ENCODE assay signal across 20 mouse cellular contexts in genomic region chr1:43251356-43251755, GRCm38 (mm10). TPM values are rescaled to one million over a fixed set of nuclear protein-coding genes. Genes with fewer than 3 reads are reported as not detected.
A peak's percentile ranks its signal among the peaks of the same experiment; 100 is the strongest.
DNase-seq lines count a peak whose midpoint lies in the region; ATAC-seq and TF ChIP-seq lines count a peak whose summit lies in the region.
"Had no signal": no experiment of that assay in that cellular context is flagged by ENCODE, and none has a peak within 500 bp of the region (broad histone marks: within the 10 kb centered on the region; RNA-seq: fewer than 3 reads in every experiment).

No protein-coding gene starts in this region.

- no peaks in the 10 kb centered on the region for H3K79me2 ChIP-seq in heart, adult 2 months (replicated peaks; ENCODE audit: control insufficient read depth, insufficient read depth, low read length)

- WGBS in heart, adult 2 months: 71% methylated on average over 7 of the region's 7 CpGs
- 69% methylated on average over 7 of the region's 7 CpGs for WGBS in kidney, embryonic 15.5 days

- TF ChIP-seq CTCF in heart, adult 2 months (IDR thresholded peaks at IDR 0.05): no peak

- no peak overlapping the region for H3K4me3 ChIP-seq in heart, adult 2 months
- no peak overlapping the region for H3K4me3 ChIP-seq in kidney, embryonic 15.5 days (replicated peaks)
- H3K4me3 ChIP-seq: embryonic facial prominence, embryonic 10.5 days; forebrain, embryonic 13.5 days; hindbrain, embryonic 12.5 days had no signal

- H3K4me1 ChIP-seq in heart, adult 2 months (ENCODE audit: control insufficient read depth, insufficient read depth, low read length): peaks cover 3% of the 10 kb centered on the region; the same call in 1 of the 2 replicates
- no peaks in the 10 kb centered on the region for H3K4me1 ChIP-seq in kidney, embryonic 15.5 days
- H3K4me1 ChIP-seq: embryonic facial prominence, embryonic 10.5 days; forebrain, embryonic 13.5 days; hindbrain, embryonic 12.5 days had no signal

- H3K27ac ChIP-seq in heart, adult 2 months: peak overlapping the region; percentile 73
- H3K27ac ChIP-seq in kidney, embryonic 15.5 days: no peak overlapping the region
- H3K27ac ChIP-seq: embryonic facial prominence, embryonic 10.5 days; forebrain, embryonic 13.5 days; hindbrain, embryonic 12.5 days had no signal

- H3K9me3 ChIP-seq in kidney, embryonic 15.5 days (replicated peaks): no peaks in the 10 kb centered on the region
- H3K9me3 ChIP-seq: embryonic facial prominence, embryonic 10.5 days; forebrain, embryonic 13.5 days; hindbrain, embryonic 12.5 days had no signal

- H3K4me2 ChIP-seq in kidney, embryonic 15.5 days: no peak overlapping the region
- H3K4me2 ChIP-seq: forebrain, embryonic 13.5 days; hindbrain, embryonic 12.5 days had no signal

- no peak for TF ChIP-seq POLR2A in heart, adult 2 months (IDR thresholded peaks at IDR 0.05; ENCODE audit: insufficient read depth, low read depth, low read length)

- no peak for TF ChIP-seq EP300 in heart, adult 2 months (IDR thresholded peaks at IDR 0.05; ENCODE audit: insufficient read depth, low read depth, low read length)

- intact Hi-C loops in heart, adult 2 months (cut with DNase I): loop anchor here (2.0 kb wide), 1 partner anchor 55 kb away; the partner anchor contains the start of gene Fhl2
- intact Hi-C loops in heart, postnatal 14 days (cut with DNase I): no loop called here

- H3K9ac ChIP-seq in heart, adult 2 months (ENCODE audit: low read depth, low read length): no peak overlapping the region
- no peak overlapping the region for H3K9ac ChIP-seq in kidney, embryonic 15.5 days
- H3K9ac ChIP-seq: forebrain, embryonic 13.5 days; forebrain, postnatal 0 days; hindbrain, embryonic 12.5 days had no signal

- no peak for DNase-seq in heart, adult 2 months
- no peak for DNase-seq in heart, postnatal 14 days
- DNase-seq in kidney, adult 8-10 months: peak; percentile 50 to 71
- DNase-seq in kidney, postnatal 14 days: peak; percentile 51
- no peak for DNase-seq in lung, postnatal 36 days
- DNase-seq: adrenal gland, postnatal 14 days; cerebellum, adult 11-12 months; cerebellum, adult 9-10 months; cerebellum, postnatal 25 days; forebrain, postnatal 0 days; gastrocnemius, postnatal 14 days; heart, postnatal 36 days had no signal

- no peaks in the 10 kb centered on the region for H3K27me3 ChIP-seq in heart, adult 2 months (ENCODE audit: control insufficient read depth, insufficient read depth, low read length)
- no peaks in the 10 kb centered on the region for H3K27me3 ChIP-seq in kidney, embryonic 15.5 days
- H3K27me3 ChIP-seq: CH12.LX; forebrain, embryonic 13.5 days; hindbrain, embryonic 12.5 days; Patski had no signal

- H3K36me3 ChIP-seq in heart, adult 2 months (ENCODE audit: control insufficient read depth, insufficient read depth, low read length): peaks cover 10% of the 10 kb centered on the region
- no peaks in the 10 kb centered on the region for H3K36me3 ChIP-seq in kidney, embryonic 15.5 days
- H3K36me3 ChIP-seq: embryonic facial prominence, embryonic 10.5 days; hindbrain, embryonic 12.5 days had no signal

- ATAC-seq in kidney, embryonic 15.5 days (replicated peaks; ENCODE audit: low FRiP score): no peak
- ATAC-seq: activated CD4-positive, CD25-positive, alpha-beta regulatory T cell, adult 4 months; forebrain, embryonic 13.5 days; forebrain, postnatal 0 days; hindbrain, embryonic 16.5 days; Patski had no signal

RNA-seq across cellular contexts. Expression of gene Fhl2, which starts 54.6 kb away (rescaled TPM):
- 1,000 to 10,000 TPM; 1,721 to 1,764 TPM for total RNA-seq in heart, adult 2 months (2021)
- 1,853 and 3,161 TPM in 2 replicates for polyA plus RNA-seq in heart, adult 2 months (2012; rRNA removed)
- 1,000 to 10,000 TPM; 1,735 to 2,031 TPM for total RNA-seq in heart, postnatal 14 days (2021)
- 90.7 and 92.4 TPM in 2 replicates for polyA plus RNA-seq in kidney, embryonic 15.5 days (2015; fragmentation: Nextera tagmentation; extraction: Ambion mirVana)

Comparison
In these comparisons a context has a peak if more than half of its experiments do, and no peak if none do; other contexts are left out.
1. DNase-seq: peak in kidney, adult 8-10 months (2 of 2) and kidney, postnatal 14 days (single experiment); none in heart, adult 2 months (0 of 2), heart, postnatal 14 days (0 of 2) and lung, postnatal 36 days (single experiment).